Mouse (Mus musculus) midbrain, embryonic 10.5 days (tissue): ENCODE measurements around the gene Krt18. TPM values are rescaled to one million over a fixed set of nuclear protein-coding genes. Genes with fewer than 3 reads are reported as not detected.

Experiments used
- DNase-seq: peaks from one replicate; pipeline ENCODE4 v3.0.0-alpha.2; 2017; ENCODE audit warnings: low spot score
- H3K27ac ChIP-seq: fragments of 300-500 bp; sonication (generic); replicated peaks from 2 replicates; pipeline ENCODE4 v1.5.1; 2016; ENCODE audit warnings: mild to moderate bottlenecking
- H3K27me3 ChIP-seq: fragments of 300-500 bp; sonication (generic); 2 replicates; pipeline ENCODE4 v1.6.1; 2016; ENCODE audit warnings: low read depth, mild to moderate bottlenecking; ENCODE audit not compliant: poor library complexity, severe bottlenecking
- H3K36me3 ChIP-seq: fragments of 300-500 bp; sonication (generic); 2 replicates; pipeline ENCODE4 v1.6.1; 2016; ENCODE audit warnings: mild to moderate bottlenecking, moderate library complexity
- H3K4me1 ChIP-seq: fragments of 300-500 bp; sonication (generic); 2 replicates; pipeline ENCODE4 v1.6.1; 2016
- H3K4me3 ChIP-seq: fragments of 300-500 bp; sonication (generic); 2 replicates; pipeline ENCODE4 v1.5.1; 2016; ENCODE audit warnings: mild to moderate bottlenecking, moderate library complexity
- H3K9me3 ChIP-seq: fragments of 300-500 bp; sonication (generic); replicated peaks from 2 replicates; pipeline ENCODE4 v1.6.1; 2016; ENCODE audit warnings: mild to moderate bottlenecking
- WGBS: fragments of 180-500 bp; shearing (Covaris S2); methylation state at CpG from one replicate; pipeline ENCODE4 v1.1.7; 2016; 5-methylcytosine and 5-hydroxymethylcytosine counted together
- polyA plus RNA-seq: library from polyadenylated mRNA; unstranded; fragments of >200 nt; fragmentation: Nextera tagmentation; extraction: Ambion mirVana; gene quantifications from 2 replicates; pipeline ENCODE4 v1.2.1, GENCODE M21; 2016

The Krt18 gene
- polyA plus RNA-seq, 1 experiment from 2014 or later = 21.0 TPM

DNA sequence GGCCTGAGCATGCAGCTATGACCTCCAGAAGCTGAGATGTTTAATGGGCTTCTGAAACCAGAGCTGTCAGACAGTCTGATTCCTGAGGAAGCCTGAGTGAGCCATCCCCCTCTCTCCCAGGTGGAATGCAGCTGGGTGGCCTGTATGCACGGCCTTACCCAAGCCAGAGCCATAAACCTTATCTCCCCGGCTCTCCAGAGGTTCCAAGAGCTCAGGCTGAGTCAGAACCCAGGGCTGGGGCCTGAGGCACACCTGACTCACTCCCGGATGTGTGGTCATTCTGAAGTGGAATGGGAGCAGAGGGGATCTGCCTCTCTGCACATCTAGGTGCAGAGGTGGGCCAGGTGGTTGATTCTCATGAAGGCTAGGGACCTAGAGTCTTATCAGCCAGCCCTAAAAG is 11.9 kb upstream of the Krt18 start:
- Histone ChIP-seq H3K4me3 (no peak overlapping the region), H3K27ac (no peak overlapping the region), H3K27me3 (peaks cover 5% of the 10 kb centered on the region), H3K4me1 (peaks cover 32% of the 10 kb centered on the region), H3K9me3 (no peaks in the 10 kb centered on the region), H3K36me3 (no peaks in the 10 kb centered on the region)
- 46% methylated on average over 3 of the region's 3 CpGs for WGBS
- no peak for DNase-seq

DNA sequence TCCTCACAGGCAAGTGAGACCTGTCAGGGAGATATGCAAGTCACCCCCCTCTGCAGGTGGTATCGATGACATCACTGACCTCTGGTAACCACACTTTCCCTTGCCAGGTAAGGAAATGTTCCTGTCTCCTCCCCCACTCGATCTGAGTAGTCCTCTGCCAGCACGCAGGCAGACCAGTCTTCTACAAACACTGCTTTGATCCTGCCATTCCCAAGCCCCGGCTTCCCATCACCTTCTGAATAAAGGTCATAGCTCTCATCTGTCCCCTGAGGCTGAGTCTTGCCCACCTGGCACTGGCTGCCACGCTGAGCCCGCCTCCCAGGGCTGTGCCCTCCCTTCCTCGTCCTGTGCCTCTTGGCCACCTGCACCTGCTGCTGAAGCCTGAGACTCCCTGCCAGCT is 11.2 kb upstream of the Krt18 start:
- DNase-seq = no peak
- Histone ChIP-seq H3K27me3 (peaks cover 5% of the 10 kb centered on the region), H3K27ac (0 out of 2 replicates have a peak overlapping the region, but pooled peaks have one; percentile 3), H3K36me3 (no peaks in the 10 kb centered on the region), H3K4me1 (peaks cover 32% of the 10 kb centered on the region), H3K4me3 (no peak overlapping the region), H3K9me3 (no peaks in the 10 kb centered on the region)
- WGBS = 34% methylated on average over 7 of the region's 7 CpGs

- Histone ChIP-seq H3K4me1 (peaks cover 39% of the 10 kb centered on the region), H3K27me3 (peaks cover 7% of the 10 kb centered on the region), H3K36me3 (no peaks in the 10 kb centered on the region), H3K27ac (no peak overlapping the region; the same call in 1 of the 2 replicates), H3K9me3 (no peaks in the 10 kb centered on the region), H3K4me3 (no peak overlapping the region)
- peak; percentile 43 for DNase-seq
- 25% methylated on average over 7 of the region's 7 CpGs for WGBS
These were observed 10.0 kb upstream of the Krt18 start for GRCm38 (mm10) chr15:102017918-102018463.

GRCm38 (mm10) chr15:102022481-102022880 is 5.5 kb upstream of the Krt18 start:
- 35% methylated on average over 8 of the region's 8 CpGs for WGBS
- Histone ChIP-seq H3K4me3 (no peak overlapping the region), H3K9me3 (no peaks in the 10 kb centered on the region), H3K27me3 (peaks cover 46% of the 10 kb centered on the region), H3K27ac (no peak overlapping the region), H3K36me3 (no peaks in the 10 kb centered on the region), H3K4me1 (peaks cover 35% of the 10 kb centered on the region)
- no peak for DNase-seq

GRCm38 (mm10) chr15:102023888-102024287 is 4.1 kb upstream of the Krt18 start:
- H3K4me3 ChIP-seq = no peak overlapping the region
- 70% methylated on average over 8 of the region's 8 CpGs for WGBS
- no peaks in the 10 kb centered on the region for H3K9me3 ChIP-seq
- no peak for DNase-seq
- H3K36me3 ChIP-seq = no peaks in the 10 kb centered on the region
- no peak overlapping the region for H3K27ac ChIP-seq
- H3K4me1 ChIP-seq = peaks cover 38% of the 10 kb centered on the region
- H3K27me3 ChIP-seq = peaks cover 61% of the 10 kb centered on the region

- Histone ChIP-seq H3K27ac (peak overlapping the region; percentile 79), H3K4me3 (peak overlapping the region; percentile 41)
These were observed 2.7 kb upstream of the Krt18 start for GRCm38 (mm10) chr15:102025136-102025872.

GRCm38 (mm10) chr15:102026430-102026829 is 1.6 kb upstream of the Krt18 start:
- Histone ChIP-seq H3K9me3 (no peaks in the 10 kb centered on the region), H3K27ac (no peak overlapping the region), H3K36me3 (no peaks in the 10 kb centered on the region), H3K4me3 (0 out of 2 replicates have a peak overlapping the region, but pooled peaks have one; percentile 20), H3K27me3 (peaks cover 78% of the 10 kb centered on the region), H3K4me1 (peaks cover 38% of the 10 kb centered on the region)
- no peak for DNase-seq
- 8% methylated on average over 12 of the region's 12 CpGs for WGBS

More at GRCm38 (mm10) chr15:102025136-102025872, 2.7 kb upstream of the Krt18 start:
- peak; percentile 53 for DNase-seq
- WGBS = 2% methylated on average over 22 of the region's 22 CpGs
- H3K36me3 ChIP-seq = no peaks in the 10 kb centered on the region
- H3K27me3 ChIP-seq = peaks cover 75% of the 10 kb centered on the region
- no peaks in the 10 kb centered on the region for H3K9me3 ChIP-seq
- peaks cover 38% of the 10 kb centered on the region for H3K4me1 ChIP-seq

GRCm38 (mm10) chr15:102034121-102035053 is 6.4 kb downstream of the Krt18 start:
- Histone ChIP-seq H3K4me3 (no peak overlapping the region), H3K36me3 (no peaks in the 10 kb centered on the region), H3K27me3 (peaks cover 12% of the 10 kb centered on the region), H3K9me3 (no peaks in the 10 kb centered on the region), H3K27ac (no peak overlapping the region), H3K4me1 (no peaks in the 10 kb centered on the region)
- 69% methylated on average over 16 of the region's 16 CpGs for WGBS
- no peak for DNase-seq

- Histone ChIP-seq H3K4me1 (no peaks in the 10 kb centered on the region), H3K27me3 (no peaks in the 10 kb centered on the region), H3K4me3 (no peak overlapping the region), H3K9me3 (no peaks in the 10 kb centered on the region), H3K27ac (no peak overlapping the region), H3K36me3 (no peaks in the 10 kb centered on the region)
- 80% methylated on average over 4 of the region's 4 CpGs for whole genome bisulfite sequencing
- DNase-seq = no peak
These were observed 12.3 kb downstream of the Krt18 start for GRCm38 (mm10) chr15:102040277-102040676.

DNA sequence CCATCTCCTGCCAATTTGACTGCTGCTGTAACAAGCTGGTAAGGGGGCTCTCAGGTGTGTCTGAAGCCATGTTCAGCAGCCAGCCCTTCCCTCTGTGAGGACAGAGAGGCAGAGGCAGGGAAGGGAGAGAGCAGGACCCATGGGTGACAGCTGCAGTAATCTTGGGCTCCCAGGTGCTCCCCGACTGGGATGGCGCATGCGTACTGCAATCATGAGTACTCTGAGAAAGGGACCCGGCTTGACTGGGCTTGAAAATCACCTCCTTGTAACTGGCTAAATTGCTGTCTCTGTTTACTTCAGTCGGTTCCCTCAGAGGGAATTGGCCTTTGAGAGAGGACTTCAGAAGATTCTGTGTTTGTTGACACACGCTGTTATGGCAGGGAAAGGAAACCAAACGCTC is 14.0 kb downstream of the Krt18 start:
- no peaks in the 10 kb centered on the region for H3K9me3 ChIP-seq
- no peak for DNase-seq
- H3K4me3 ChIP-seq = no peak overlapping the region
- H3K4me1 ChIP-seq = no peaks in the 10 kb centered on the region
- WGBS = 78% methylated on average over 7 of the region's 7 CpGs
- H3K27me3 ChIP-seq = no peaks in the 10 kb centered on the region
- no peaks in the 10 kb centered on the region for H3K36me3 ChIP-seq
- H3K27ac ChIP-seq = no peak overlapping the region

DNA sequence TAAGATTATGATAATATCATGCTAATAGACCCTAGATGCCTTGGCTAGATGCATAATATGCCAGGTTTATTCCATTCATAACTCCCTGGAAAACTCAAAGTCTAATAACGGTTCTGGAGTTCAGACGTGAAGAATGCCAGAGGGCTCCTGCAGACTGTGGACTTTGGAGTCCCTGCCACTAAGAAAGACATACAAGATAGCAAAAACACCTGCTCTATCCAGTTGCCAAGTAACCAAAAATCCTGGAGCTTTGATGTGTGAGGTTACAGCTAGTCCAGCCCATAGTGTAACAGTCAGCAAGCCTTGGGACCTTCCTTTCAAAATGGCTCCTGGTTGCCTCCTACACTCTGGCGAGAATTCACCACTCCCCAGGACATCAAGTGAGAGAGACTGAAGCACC is 16.8 kb downstream of the Krt18 start:
- no peaks in the 10 kb centered on the region for H3K27me3 ChIP-seq
- H3K4me3 ChIP-seq = no peak overlapping the region
- H3K36me3 ChIP-seq = no peaks in the 10 kb centered on the region
- WGBS = 86% methylated on average over 3 of the region's 3 CpGs
- no peak overlapping the region for H3K27ac ChIP-seq
- H3K9me3 ChIP-seq = no peaks in the 10 kb centered on the region
- no peak for DNase-seq
- H3K4me1 ChIP-seq = no peaks in the 10 kb centered on the region

- no peak for DNase-seq
- 92% methylated on average over 10 of the region's 10 CpGs for WGBS
- Histone ChIP-seq H3K9me3 (no peaks in the 10 kb centered on the region), H3K27ac (no peak overlapping the region), H3K36me3 (no peaks in the 10 kb centered on the region), H3K4me3 (no peak overlapping the region), H3K4me1 (no peaks in the 10 kb centered on the region), H3K27me3 (0 out of 2 replicates have a peak, but pooled peaks cover under 1% of the 10 kb centered on the region)
These were observed 17.7 kb downstream of the Krt18 start for GRCm38 (mm10) chr15:102045691-102046090.
